Comparison of ENCODE assay signal across 25 mouse cellular contexts in the genomic region with DNA sequence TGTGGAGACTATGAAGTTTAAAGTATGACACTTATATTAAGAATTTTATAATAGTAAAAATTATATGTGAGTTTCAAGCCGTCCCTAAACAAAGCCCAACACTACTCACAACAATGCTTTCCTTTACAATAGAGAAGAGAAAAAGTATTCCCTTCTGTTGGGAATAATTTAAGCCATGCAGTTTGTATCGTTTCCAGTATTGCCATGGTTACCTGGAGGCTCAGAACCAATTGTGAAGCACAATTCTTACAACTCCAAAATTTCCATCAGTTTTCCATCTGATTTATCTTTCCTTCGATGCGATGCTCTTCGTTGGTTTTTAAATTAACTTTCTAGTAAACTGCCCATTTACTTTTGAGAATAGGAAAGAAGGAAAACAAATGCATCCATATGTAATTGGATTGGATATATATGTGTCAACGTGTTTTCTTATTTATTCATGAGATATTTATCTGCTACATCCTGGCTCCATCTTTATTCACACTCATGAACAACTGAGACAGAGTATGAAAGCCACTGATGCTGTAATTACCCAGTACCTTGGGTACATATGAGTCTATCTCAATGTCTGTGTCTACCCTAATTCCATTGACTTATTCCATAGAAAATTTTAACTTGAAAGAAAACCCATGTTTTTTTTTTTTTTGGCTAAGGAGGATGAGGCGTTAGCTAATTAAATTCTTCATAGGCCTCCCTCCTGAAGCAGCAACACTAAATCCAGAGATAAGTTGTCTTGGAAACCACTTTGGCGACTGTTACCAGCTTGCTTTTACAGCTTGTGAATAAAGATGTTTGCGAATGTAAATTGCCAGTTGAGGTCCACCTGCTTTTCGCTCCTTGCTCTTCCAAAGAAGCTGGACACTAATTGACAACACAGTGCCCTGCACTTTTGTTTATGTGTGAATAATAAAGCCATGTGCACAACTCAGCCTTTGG.
DNase-seq lines count a peak whose midpoint lies in the region; ATAC-seq and TF ChIP-seq lines count a peak whose summit lies in the region.
"Had no signal": no experiment of that assay in that cellular context is flagged by ENCODE, and none has a peak within 500 bp of the region (broad histone marks: within the 10 kb centered on the region; RNA-seq: fewer than 3 reads in every experiment).

No protein-coding gene starts in this region.

- H3K27me3 ChIP-seq in hindbrain, postnatal 0 days (ENCODE audit: insufficient read depth, low read length): no peaks in the 10 kb centered on the region
- H3K27me3 ChIP-seq in hindbrain, embryonic 10.5 days (ENCODE audit: insufficient read depth, poor library complexity, severe bottlenecking): no peaks in the 10 kb centered on the region
- no peaks in the 10 kb centered on the region for H3K27me3 ChIP-seq in midbrain, embryonic 13.5 days
- no peaks in the 10 kb centered on the region for H3K27me3 ChIP-seq in midbrain, embryonic 16.5 days (ENCODE audit: control insufficient read depth, insufficient read depth, low read depth, low read length)
- no peaks in the 10 kb centered on the region for H3K27me3 ChIP-seq in forebrain, postnatal 0 days (ENCODE audit: insufficient read depth, low read length)
- H3K27me3 ChIP-seq: embryonic facial prominence, embryonic 15.5 days; heart, embryonic 15.5 days; liver, embryonic 15.5 days; lung, embryonic 15.5 days; neural tube, embryonic 12.5 days had no signal

- H3K4me3 ChIP-seq in hindbrain, postnatal 0 days (ENCODE audit: low read length): no peak overlapping the region
- no peak overlapping the region for H3K4me3 ChIP-seq in hindbrain, embryonic 10.5 days
- H3K4me3 ChIP-seq in midbrain, embryonic 13.5 days (replicated peaks): no peak overlapping the region
- no peak overlapping the region for H3K4me3 ChIP-seq in midbrain, embryonic 16.5 days (ENCODE audit: low read depth, low read length)
- H3K4me3 ChIP-seq in forebrain, postnatal 0 days (ENCODE audit: low read depth, low read length): no peak overlapping the region
- H3K4me3 ChIP-seq: embryonic facial prominence, embryonic 15.5 days; gastrocnemius, adult 2 months; heart, embryonic 15.5 days; limb, embryonic 10.5 days; liver, embryonic 15.5 days; lung, embryonic 15.5 days; neural tube, embryonic 12.5 days had no signal

- no peak overlapping the region for H3K9ac ChIP-seq in hindbrain, postnatal 0 days (replicated peaks; ENCODE audit: low read length)
- no peak overlapping the region for H3K9ac ChIP-seq in midbrain, embryonic 13.5 days (replicated peaks)
- H3K9ac ChIP-seq in midbrain, embryonic 16.5 days (ENCODE audit: low read depth, low read length): no peak overlapping the region
- no peak overlapping the region for H3K9ac ChIP-seq in forebrain, postnatal 0 days
- H3K9ac ChIP-seq: embryonic facial prominence, embryonic 15.5 days; heart, embryonic 15.5 days; hindbrain, embryonic 14.5 days; liver, embryonic 15.5 days; lung, embryonic 15.5 days; neural tube, embryonic 12.5 days had no signal

- WGBS in hindbrain, postnatal 0 days: 53% methylated on average over 10 of the region's 10 CpGs
- 83% methylated on average over 10 of the region's 10 CpGs for WGBS in hindbrain, embryonic 10.5 days
- WGBS in midbrain, embryonic 13.5 days: 60% methylated on average over 10 of the region's 10 CpGs
- 54% methylated on average over 10 of the region's 10 CpGs for WGBS in midbrain, embryonic 16.5 days
- 35% methylated on average over 10 of the region's 10 CpGs for WGBS in forebrain, postnatal 0 days

- DNase-seq in hindbrain, postnatal 0 days (ENCODE audit: low spot score): peak; percentile 16
- no peak for DNase-seq in hindbrain, embryonic 10.5 days (ENCODE audit: low spot score)
- DNase-seq in forebrain, postnatal 0 days: peak; percentile 78
- no peak for DNase-seq in kidney, adult 18-20 months
- DNase-seq in adrenal gland, adult 18-20 months (ENCODE audit: low spot score in 2 of 2): no peak
- DNase-seq: adrenal gland, postnatal 10 days; cerebellum, adult 9-11 months; gastrocnemius, adult 2 months; heart, postnatal 36 days; kidney, adult 8-10 months; kidney, postnatal 10 days; liver; lung, postnatal 36 days; retina, postnatal 1 day; right cerebral cortex, postnatal 4 days; thymus, postnatal 25 days had no signal

- TF ChIP-seq CTCF in hindbrain, postnatal 0 days (IDR thresholded peaks at IDR 0.05; ENCODE audit: low read depth): no peak
- no peak for TF ChIP-seq CTCF in forebrain, postnatal 0 days (IDR thresholded peaks at IDR 0.05; ENCODE audit: low read depth)

- no peak for ATAC-seq in hindbrain, postnatal 0 days
- ATAC-seq in midbrain, embryonic 13.5 days: 0 out of 2 replicates have a peak, but pooled peaks have one; percentile 11
- no peak for ATAC-seq in midbrain, embryonic 16.5 days
- peak; percentile 79 for ATAC-seq in forebrain, postnatal 0 days

- no peaks in the 10 kb centered on the region for H3K9me3 ChIP-seq in hindbrain, postnatal 0 days (ENCODE audit: low read length)
- no peaks in the 10 kb centered on the region for H3K9me3 ChIP-seq in hindbrain, embryonic 10.5 days
- H3K9me3 ChIP-seq in midbrain, embryonic 13.5 days: no peaks in the 10 kb centered on the region
- H3K9me3 ChIP-seq in midbrain, embryonic 16.5 days (replicated peaks; ENCODE audit: control insufficient read depth, low read length, poor library complexity, severe bottlenecking): no peaks in the 10 kb centered on the region
- no peaks in the 10 kb centered on the region for H3K9me3 ChIP-seq in forebrain, postnatal 0 days (ENCODE audit: low read length)
- H3K9me3 ChIP-seq: embryonic facial prominence, embryonic 15.5 days; heart, embryonic 15.5 days; limb, embryonic 10.5 days; liver, embryonic 15.5 days; lung, embryonic 15.5 days; neural tube, embryonic 12.5 days had no signal

- no peak overlapping the region for H3K27ac ChIP-seq in hindbrain, postnatal 0 days
- H3K27ac ChIP-seq in hindbrain, embryonic 10.5 days: no peak overlapping the region
- H3K27ac ChIP-seq in midbrain, embryonic 13.5 days: no peak overlapping the region
- no peak overlapping the region for H3K27ac ChIP-seq in midbrain, embryonic 16.5 days (ENCODE audit: low read length)
- peak overlapping the region; percentile 72 for H3K27ac ChIP-seq in forebrain, postnatal 0 days (ENCODE audit: low read depth, low read length)
- H3K27ac ChIP-seq: embryonic facial prominence, embryonic 15.5 days; gastrocnemius, adult 2 months; heart, embryonic 15.5 days; hindbrain, embryonic 14.5 days; limb, embryonic 10.5 days; liver, embryonic 15.5 days; lung, embryonic 15.5 days; neural tube, embryonic 12.5 days had no signal

- no peaks in the 10 kb centered on the region for H3K4me1 ChIP-seq in hindbrain, postnatal 0 days (ENCODE audit: insufficient read depth, low read length)
- H3K4me1 ChIP-seq in hindbrain, embryonic 10.5 days (replicated peaks): no peaks in the 10 kb centered on the region
- 0 out of 2 replicates have a peak, but pooled peaks cover 3% of the 10 kb centered on the region for H3K4me1 ChIP-seq in midbrain, embryonic 13.5 days (replicated peaks)
- H3K4me1 ChIP-seq in midbrain, embryonic 16.5 days (ENCODE audit: control insufficient read depth, insufficient read depth, low read length): 0 out of 2 replicates have a peak, but pooled peaks cover 2% of the 10 kb centered on the region
- H3K4me1 ChIP-seq in forebrain, postnatal 0 days (ENCODE audit: insufficient read depth): no peaks in the 10 kb centered on the region
- H3K4me1 ChIP-seq: embryonic facial prominence, embryonic 15.5 days; heart, embryonic 15.5 days; limb, embryonic 10.5 days; liver, embryonic 15.5 days; lung, embryonic 15.5 days; neural tube, embryonic 12.5 days had no signal

- no peak overlapping the region for H3K4me2 ChIP-seq in hindbrain, postnatal 0 days (ENCODE audit: low read depth, low read length)
- H3K4me2 ChIP-seq in midbrain, embryonic 13.5 days (replicated peaks): no peak overlapping the region
- no peak overlapping the region for H3K4me2 ChIP-seq in midbrain, embryonic 16.5 days (ENCODE audit: low read length)
- 0 out of 2 replicates have a peak overlapping the region, but pooled peaks have one; percentile 5 for H3K4me2 ChIP-seq in forebrain, postnatal 0 days (ENCODE audit: low read depth)
- H3K4me2 ChIP-seq: embryonic facial prominence, embryonic 15.5 days; heart, embryonic 15.5 days; hindbrain, embryonic 14.5 days; liver, embryonic 15.5 days; lung, embryonic 15.5 days; neural tube, embryonic 12.5 days had no signal

- no peaks in the 10 kb centered on the region for H3K36me3 ChIP-seq in hindbrain, postnatal 0 days (ENCODE audit: insufficient read depth, low read length)
- no peaks in the 10 kb centered on the region for H3K36me3 ChIP-seq in hindbrain, embryonic 10.5 days
- no peaks in the 10 kb centered on the region for H3K36me3 ChIP-seq in midbrain, embryonic 13.5 days
- H3K36me3 ChIP-seq in midbrain, embryonic 16.5 days (ENCODE audit: control insufficient read depth, insufficient read depth, low read length): no peaks in the 10 kb centered on the region
- H3K36me3 ChIP-seq in forebrain, postnatal 0 days (ENCODE audit: insufficient read depth): no peaks in the 10 kb centered on the region
- H3K36me3 ChIP-seq: embryonic facial prominence, embryonic 15.5 days; heart, embryonic 15.5 days; limb, embryonic 10.5 days; liver, embryonic 15.5 days; lung, embryonic 15.5 days; neural tube, embryonic 12.5 days had no signal

Comparison
In these comparisons a context has a peak if more than half of its experiments do, and no peak if none do; other contexts are left out.
1. ATAC-seq: peak in midbrain, embryonic 13.5 days (single experiment) and forebrain, postnatal 0 days (single experiment); none in hindbrain, postnatal 0 days (single experiment) and midbrain, embryonic 16.5 days (single experiment).
2. DNase-seq: peak in hindbrain, postnatal 0 days (single experiment) and forebrain, postnatal 0 days (single experiment); none in hindbrain, embryonic 10.5 days (single experiment), kidney, adult 18-20 months (single experiment) and adrenal gland, adult 18-20 months (0 of 2).